Mouse (Mus musculus) left cerebral cortex, adult 8-10 months (tissue): ENCODE measurements around the gene Gm28048. TPM values are rescaled to one million over a fixed set of nuclear protein-coding genes. Genes with fewer than 3 reads are reported as not detected.

Experiments used
- DNase-seq, 2 experiments: peaks; one replicate each; pipeline ENCODE4 v3.0.0; 2022; ENCODE audit warnings: low spot score in 2 of 2
- total RNA-seq, 4 experiments: library from RNA; stranded (reverse); gene quantifications; 2 replicates each; pipeline ENCODE4 v1.2.4; 2022

The Gm28048 gene
- total RNA-seq, result 10 to 100 TPM; 11.1 to 24.0 (median 16.0) TPM

DNA sequence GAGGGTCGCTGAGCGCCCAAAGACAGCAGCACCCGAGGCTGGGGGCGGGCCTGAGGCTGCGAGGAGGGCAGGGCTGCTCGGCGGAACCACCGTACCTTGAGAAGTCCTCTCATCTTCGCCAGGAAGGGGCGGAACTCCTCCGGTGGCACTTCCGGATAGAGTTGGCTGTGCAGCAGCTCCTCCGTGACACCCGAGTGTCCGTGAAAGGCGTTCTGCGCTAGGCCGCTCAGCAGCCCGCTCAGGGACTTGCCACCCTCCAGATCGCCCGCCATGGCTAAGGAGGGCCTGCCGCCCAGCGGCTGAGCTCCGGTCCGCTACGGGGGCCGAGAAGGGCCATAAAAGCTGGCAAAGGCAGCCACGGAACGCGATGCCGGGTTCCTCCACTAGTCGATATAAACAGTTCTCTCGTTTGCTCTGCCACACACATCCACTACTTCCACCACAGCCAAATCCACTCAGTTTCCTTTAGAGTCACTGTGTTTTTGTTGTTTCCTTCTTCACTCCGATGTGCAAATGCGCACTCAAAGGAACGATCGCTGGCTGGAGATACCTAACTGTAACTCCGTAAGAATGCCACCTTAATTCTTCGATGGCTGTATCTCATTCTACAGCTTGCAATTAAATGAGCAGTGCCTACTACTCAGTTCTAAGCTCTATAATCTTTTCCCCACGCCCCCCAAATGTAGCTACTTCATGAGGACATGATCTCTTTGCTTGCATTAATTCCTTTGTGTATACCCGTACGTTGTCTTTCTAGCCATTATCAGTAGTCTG is at the start of gene Gm28048, which contains the start of gene Commd1:
Gene Gm28048 (minus strand): TSS at position 107 of the 774 bp plus-strand sequence.
Gene Commd1 (minus strand): TSS at position 399 of the 774 bp plus-strand sequence.
- DNase-seq, result peak; percentile 93 to 97

DNA sequence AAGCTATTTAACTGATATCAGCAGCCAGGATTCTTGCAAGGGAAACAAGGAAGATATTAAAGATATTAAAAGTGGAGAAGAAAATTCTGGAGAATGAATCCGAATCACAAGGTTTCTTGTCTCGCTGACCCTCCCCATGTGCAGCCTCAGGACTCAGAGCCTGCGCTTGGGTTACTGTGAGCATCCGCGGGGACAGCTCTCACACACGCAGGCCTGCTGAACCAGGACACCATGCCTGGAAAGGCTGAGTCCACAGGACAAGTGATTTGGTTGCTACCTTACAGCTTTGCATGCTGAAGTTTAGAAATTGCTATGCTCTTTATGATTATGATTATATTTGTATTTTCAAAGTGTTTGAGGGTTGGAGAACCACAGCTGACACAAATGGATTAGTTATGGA is 47.5 kb upstream of the Gm28048 start:
- no peak for DNase-seq

DNA sequence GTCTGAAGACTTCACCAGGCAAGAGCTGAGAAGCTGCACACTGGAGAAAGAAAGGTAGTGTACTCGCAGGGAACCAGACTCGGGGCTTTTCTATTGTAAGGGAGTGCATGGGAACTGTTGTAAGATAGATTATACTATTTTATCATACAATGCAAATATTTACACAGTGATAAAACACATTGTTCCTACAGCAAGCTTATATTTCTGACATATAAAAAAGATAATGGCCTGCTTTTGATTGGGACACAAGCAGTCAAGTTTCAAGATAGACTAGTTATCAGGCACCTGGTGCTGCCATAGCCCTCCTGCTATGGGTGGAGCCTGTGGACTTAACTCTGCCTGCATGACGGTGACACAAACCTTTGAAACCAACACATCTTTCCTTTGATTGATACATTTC is 47.1 kb upstream of the Gm28048 start:
- no peak for DNase-seq

DNA sequence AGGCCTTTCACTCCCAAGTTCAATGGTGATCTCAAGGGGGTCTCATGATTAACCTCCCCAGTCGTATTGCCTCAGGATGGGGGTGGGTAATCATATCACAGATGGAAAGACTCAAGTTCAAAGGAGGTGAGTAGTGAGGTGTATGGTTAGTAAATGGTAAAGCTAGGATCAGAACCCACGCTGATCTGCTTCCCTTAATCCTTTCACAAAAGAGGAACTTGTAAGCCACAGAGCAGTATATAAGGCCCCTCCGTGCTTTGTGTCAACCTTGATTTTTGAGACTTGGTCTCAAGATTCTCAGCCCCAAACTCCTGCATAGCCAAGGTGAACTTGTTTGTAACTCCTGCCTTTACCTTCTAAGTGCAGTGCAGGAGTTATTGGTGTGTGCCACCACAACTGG is 42.3 kb upstream of the Gm28048 start:
- no peak for DNase-seq

DNA sequence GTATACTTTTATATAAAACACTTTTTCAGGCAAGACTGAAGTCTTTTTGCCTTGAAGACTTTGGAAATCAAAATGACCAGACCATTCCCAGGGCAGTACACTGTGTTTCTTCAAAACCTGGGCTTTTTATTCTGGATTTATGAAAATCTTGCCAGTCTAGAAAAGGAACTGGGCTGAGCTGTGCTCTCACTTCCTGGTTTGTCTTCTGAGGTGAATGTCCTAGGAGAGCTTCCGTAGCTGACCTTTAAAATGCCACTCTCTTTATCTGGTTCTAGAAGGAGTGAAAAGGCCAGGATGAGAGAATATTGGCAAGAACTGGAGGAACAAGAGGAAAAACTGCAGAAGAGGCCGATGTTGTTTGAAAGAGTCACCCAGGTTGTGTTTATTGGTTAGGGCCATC is 41.3 kb upstream of the Gm28048 start:
- no peak for DNase-seq

DNA sequence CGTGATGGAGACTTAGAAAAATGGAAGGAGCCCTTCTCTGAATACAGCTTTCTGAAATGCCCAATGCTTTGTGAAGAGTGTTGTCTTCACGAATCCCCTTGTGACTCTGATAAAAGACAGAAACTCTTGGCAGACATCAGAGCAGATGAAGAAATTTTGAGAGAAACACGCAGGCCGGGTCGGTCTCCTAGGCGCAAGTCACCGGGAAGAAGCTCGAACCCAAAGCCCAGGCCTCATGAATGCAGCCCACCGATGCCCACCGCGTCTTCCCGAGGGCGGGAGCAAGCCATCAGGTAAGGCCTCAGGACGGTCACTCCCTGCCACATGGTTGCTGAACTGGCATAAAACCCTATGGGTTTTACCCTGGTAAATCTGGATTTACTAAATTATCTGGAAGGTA is 39.0 kb upstream of the Gm28048 start:
- DNase-seq, result no peak

DNA sequence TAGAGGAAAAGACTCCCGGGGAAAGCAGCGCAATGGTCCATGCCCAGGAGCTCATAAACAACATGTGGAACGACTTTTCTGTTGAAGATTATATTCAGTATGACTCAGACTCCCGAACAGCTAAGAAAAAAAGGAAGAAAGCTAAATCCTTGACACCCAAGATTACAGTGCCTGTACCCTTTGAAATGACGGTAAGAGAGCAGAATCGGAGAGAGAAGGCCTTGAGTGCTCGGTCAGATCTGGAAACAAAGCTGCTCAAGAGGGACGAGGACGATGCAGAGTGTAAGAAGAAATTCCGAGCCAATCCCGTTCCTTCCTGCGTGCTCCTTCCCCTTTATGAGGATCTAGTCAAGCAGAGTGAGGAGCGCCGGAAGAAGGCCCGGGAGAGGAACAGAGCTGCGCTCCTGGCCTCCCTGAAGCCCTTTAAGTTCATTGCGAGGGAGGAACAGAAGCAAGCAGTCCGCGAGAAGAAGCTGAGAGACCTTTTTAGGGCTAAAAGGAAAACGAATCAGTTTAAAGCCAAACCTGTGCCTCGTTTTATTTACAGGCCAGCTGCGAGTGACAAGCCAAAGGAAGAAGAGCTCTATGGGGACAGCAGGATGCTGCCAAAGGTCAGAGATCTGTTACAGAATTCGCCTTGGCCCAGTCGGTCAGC is 38.4 kb upstream of the Gm28048 start:
- no peak for DNase-seq

DNA sequence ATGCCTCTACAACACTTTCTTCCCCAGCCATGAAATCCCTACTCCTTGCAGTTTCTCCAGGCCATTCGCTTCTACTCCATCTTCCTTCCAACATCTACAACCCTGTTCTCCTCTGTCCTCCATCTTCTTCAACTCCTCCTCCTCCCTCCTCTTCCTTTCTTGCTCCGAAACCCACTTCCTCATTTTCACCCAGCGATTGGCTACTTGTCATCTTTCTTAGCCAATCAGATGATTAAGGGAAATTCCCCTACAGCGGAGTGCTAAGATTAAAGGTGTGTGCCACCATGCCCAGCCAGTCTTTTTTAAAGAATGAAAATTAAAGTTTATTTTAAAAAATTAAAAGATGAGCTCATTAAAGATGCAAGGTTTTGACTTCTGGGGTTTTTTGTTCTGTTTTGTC is 36.1 kb upstream of the Gm28048 start:
- DNase-seq, result no peak

DNA sequence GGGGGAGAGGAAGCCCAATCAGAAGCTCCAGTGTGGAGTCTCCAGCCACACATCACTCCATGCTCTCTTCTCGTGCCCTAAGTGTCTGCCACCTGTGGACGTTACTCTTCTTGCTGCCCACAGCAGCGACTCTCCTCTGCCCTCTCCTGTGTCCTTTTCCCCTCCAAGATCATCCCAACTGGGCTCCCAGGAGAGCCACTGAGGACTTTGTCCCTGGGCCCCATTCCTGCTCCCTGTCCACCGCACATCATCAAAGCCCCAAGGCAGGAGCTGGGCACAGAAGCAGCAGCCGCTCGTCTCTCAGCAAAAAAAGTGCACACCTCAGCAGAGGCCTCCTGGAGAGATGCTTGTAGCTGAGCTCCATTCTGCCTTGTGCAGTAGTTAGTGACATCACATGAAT is 33.1 kb upstream of the Gm28048 start:
- DNase-seq, result no peak

DNA sequence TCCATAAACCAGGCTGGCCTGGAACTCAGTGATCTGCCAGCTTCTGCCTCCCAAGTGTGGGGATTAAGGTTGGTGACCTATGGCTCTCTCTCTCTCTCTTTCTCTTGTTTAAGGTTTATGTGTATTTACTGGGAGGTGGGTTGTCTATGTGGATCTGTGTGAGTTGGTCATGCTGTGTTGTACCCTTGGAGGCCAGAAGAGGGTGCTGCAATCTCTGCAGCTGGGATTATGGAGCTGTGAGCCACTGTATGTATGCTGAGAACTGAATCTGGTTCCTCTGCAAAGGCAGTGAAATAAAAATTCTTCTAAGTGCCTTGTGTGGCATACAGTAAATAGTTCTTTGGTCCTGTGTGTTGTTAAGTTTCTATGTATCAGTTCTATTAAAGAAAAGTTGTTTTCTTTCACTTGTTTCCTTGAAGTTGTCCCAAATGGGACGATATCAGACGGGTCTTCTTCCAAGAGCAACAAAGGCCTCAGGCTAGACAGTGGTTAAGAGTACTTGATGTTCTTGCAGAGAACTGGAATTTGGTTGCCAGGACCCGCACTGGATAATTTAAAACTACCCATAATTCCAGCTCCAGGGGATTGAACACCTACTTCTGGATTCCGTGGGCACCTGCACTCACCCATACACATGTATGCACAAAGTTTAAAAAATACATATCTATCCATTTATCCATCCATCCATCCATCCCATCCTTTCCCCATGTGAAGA is 31.8 kb upstream of the Gm28048 start:
- no peak for DNase-seq

DNA sequence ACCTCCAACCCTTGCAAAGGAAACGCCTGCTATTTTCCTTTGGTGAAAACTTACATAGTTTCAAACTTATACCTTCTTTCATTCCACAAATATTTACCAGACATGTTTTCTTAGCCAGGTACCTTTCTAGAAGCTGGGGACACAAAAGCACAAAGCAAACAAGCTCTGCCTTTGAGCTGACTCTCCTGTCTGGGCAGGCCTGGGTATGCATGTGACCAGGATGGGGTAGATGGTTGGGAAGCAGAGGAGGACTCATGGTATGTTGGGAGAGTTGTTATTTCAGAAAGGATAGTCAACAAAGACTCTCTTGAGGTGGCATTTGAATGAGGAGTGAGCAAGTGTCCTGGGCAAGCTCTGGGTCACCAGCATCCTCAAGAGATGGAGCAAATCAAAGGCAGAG is 31.2 kb upstream of the Gm28048 start:
- DNase-seq, result no peak

DNA sequence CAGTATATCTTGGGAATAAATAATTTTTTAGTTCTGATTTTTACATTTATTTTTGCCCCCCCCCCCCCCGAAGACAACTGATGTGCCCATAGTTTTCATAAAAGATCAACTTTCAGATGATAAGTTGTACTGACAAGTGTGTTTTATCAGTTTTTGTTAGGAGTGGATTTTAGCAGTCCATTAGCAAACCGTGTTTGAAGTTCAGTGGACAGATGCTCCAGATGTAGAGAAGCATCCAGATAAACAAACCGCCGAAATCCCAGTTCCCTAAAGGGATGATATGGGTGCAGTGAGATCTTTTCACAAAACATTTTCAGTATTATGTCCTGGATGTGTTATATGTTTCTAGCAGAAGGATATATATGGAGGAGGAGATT is 26.9 kb upstream of the Gm28048 start:
- DNase-seq, result no peak

DNA sequence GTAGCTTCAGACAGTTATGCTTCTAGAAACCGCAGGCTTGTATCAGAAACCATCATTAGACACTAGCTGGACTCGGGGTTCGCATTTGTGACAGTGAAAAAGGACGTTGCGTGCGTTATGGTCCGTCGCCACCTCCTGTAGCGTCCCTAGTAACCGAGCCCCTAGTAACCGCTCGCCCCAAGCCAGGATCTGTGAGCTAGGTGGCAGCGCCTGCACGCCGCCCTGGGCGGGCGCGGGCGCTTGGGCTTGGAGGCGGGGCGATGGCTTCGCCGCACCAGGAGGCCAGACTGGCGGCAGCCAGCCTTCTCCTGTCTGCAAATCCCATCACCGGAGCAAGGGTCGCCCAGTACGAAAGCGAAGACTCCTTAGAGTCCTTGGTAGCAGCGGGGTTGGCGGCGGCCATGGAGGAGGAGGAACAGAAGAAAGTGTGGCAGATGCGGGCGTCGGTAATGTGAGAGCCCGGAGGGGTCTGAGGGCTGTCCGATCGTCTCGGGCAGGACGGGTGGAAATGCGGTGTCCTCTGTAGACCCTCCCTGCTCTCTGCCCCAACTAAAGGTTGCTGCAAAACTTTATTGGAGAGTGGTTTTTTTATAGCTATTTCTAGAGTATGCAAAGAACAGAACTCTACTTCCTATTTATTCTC is 26.4 kb upstream of the Gm28048 start:
- DNase-seq, result peak; percentile 72 to 77

DNA sequence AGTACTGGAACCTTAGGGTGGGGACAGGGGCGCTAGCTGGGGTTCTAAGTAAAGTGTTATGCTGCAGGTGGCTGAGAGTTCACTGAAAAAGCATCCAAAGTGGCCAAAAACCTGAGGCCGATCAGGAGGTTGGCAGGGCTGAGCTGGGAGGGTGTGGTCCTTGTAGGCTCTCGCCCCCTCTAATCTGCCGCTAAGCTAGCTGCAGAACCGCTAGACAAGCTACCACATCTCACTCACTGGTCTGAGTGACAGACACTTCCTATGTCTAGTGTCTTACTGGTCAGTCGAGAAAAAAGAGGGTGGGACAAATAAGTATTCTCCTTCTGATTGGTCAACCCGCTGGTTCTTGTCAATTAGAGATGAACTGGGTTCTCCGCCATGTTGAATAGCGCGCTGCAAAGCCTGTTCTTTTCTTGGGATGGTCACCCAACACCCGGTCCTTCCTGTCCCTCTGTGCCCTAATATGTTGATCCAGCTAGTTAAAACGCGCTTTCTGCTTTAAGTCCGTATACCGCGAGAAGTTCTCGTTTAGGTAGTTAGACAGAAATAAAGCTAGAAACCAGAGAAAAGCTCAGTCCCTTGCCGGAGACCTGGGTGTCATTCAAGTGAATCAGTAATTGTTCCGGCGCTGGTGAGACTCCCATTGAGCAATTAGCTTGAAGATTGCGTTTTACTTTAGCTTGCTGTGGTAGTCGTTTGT is 25.7 kb upstream of the Gm28048 start, which contains the start of gene Fam161a:
Gene Fam161a (plus strand): TSS at position 51 of the 700 bp plus-strand sequence.
- DNase-seq, result peak; percentile 71 to 89

DNA sequence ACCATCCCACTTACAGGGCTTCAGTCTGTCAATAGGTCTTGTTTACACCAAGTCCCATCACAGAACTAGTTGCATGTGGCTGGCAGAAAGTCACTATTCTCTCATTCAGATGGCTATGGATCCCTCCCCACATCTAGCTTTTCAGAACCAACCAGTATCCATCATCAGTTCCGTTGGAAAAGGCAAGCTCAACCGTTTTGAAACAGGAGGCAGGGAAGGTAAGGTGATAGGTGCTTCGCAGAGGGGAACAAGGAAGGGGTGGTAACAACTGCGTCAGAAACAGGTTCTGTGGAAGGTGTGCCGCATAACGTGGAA is 25.2 kb upstream of the Gm28048 start:
- no peak for DNase-seq

DNA sequence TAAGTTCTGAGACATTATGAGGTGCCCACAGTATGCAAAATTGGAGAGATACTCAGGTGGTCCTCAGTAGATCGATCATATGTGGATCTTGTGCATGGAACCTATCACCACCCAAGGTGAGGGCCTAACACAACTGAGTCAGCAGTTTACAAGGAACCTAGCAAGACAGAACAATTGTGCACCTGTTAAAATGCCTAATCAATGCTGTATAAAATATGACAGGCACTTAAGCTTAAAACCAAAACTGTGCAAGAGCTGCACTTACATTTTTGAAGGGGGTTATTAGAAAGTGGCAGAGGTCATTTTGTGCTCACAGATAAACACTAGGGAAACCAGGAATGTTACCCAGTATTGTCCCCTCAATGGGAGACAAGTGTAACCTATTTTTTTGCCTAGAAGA is 23.4 kb upstream of the Gm28048 start:
- no peak for DNase-seq

DNA sequence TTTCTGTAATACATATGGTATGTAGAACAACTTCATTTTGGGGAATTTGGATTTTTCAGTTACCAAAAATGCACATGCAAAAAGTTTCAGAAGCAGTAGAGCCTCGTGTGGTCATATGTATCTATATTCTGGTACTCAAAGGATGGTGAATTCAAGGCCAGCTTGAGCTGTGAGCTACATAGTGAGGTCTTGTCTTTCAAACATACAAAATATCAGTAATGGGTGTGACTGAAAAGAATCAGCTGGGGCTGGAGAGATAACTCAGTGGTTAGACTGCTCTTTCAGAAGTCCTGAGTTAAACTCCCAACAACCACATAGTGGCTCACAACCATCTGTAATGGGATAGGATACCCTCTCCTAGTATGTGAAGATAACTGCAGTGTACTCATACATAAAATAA is 16.4 kb upstream of the Gm28048 start:
- no peak for DNase-seq

DNA sequence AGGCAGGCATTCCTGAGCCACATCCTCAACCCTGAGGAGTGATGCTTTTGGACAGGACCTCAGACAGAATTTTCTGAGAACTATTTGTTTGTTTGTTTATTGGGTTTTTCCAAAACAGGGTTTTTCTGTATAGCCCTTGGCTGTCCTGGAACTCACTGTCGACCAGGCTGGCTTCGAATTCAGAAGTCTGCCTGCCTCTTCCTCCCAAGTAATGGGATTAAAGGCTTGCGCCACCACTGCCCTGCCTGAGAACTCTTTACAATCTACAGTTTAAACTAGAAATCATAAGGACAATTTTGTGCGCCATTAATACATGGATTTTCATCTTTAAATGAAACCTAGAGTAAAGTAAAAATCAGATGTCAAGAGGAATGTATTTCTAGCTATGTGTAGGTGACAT is 13.6 kb upstream of the Gm28048 start:
- no peak for DNase-seq

DNA sequence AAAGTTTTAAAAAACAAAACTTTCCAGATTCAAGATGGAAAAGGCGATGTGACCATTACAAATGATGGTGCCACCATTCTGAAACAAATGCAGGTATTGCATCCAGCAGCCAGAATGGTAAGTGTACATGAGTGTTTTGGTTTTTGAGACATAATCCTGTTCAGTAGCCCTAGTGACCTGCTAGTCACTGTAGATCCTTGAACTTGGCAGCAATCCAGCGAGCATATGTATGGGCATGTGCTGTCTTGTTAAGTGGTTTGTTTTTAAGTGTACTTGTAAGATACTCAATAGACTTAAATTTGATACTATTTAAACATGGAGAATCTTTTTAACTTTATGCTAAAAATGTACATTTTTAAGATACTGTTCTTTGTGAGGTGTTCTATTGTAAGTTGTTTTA is 12.4 kb upstream of the Gm28048 start:
- no peak for DNase-seq

DNA sequence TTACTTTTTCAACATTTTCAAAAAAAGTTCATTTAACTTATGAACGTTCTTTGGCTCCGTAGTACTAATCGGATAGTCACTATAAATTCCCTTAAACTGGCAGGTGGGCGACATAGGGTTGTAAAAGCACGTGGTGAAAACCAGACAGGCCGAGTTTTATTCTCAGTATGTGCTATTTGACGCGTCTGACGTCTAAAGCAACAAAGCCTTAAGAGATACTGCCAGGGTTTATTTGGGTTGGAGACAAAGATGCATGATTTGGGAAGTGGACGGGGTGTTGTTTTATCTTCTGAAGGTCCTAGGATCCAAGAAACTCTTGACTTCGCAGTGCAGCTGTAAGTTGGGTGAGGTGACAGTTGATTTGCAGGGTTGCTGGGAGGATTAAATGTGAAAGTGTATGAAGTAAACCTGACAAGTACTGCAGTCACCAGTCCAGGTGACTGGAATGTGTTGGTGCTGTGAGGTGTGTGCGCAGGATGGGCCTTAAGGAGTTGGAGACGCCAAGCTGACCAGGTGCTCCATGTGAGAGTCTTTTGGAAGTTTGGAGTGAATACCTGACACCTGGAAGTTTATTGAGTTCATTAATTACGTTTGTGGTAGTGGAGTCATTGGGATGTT is 9.4 kb upstream of the Gm28048 start:
- DNase-seq, result no peak
